Mouse (Mus musculus) G1E (cell line): ENCODE measurements at regions not wholly inside any gene's neighbourhood (a gene's known extent, or its start where the extent isn't known, plus 50 kb on each side); places are given as distances from the start of the nearest gene placed in this dataset.

Source experiments
- ATAC-seq: 2 replicates; pipeline ENCODE4 v1.8.0; 2016; ENCODE audit warnings: mild to moderate bottlenecking; ENCODE audit not compliant: insufficient number of reproducible peaks, poor library complexity, low FRiP score, severe bottlenecking; ENCODE audit errors: extremely low read depth
- DNase-seq: peaks from one replicate; pipeline ENCODE4 v3.0.0; 2012; ENCODE audit warnings: low spot score
- H3K27me3 ChIP-seq: 2 replicates; pipeline ENCODE4 v1.6.1; 2012; ENCODE audit warnings: mild to moderate bottlenecking, low read length, inconsistent platforms; ENCODE audit not compliant: insufficient read depth
- H3K36me3 ChIP-seq: replicated peaks from 2 replicates; pipeline ENCODE3; 2012; ENCODE audit warnings: mild to moderate bottlenecking, inconsistent platforms
- H3K4me1 ChIP-seq: 2 replicates; pipeline ENCODE4 v1.6.1; 2012; ENCODE audit warnings: low read depth, low read length, inconsistent platforms, mixed read lengths; ENCODE audit not compliant: insufficient read depth
- H3K4me3 ChIP-seq: 2 replicates; pipeline ENCODE4 v1.5.1; 2012; ENCODE audit warnings: low read depth, mild to moderate bottlenecking, inconsistent platforms, low read length, moderate library complexity, mixed read lengths
- H3K9me3 ChIP-seq: replicated peaks from 2 replicates; pipeline ENCODE4 v1.6.1; 2012; ENCODE audit warnings: inconsistent platforms
- CTCF ChIP-seq: IDR thresholded peaks from 2 replicates; pipeline ENCODE4 v1.5.1; 2012; ENCODE audit warnings: low read depth, low read length, inconsistent platforms, mixed read lengths
- GATA1 ChIP-seq: IDR thresholded peaks from 2 replicates; pipeline ENCODE4 v1.6.1; 2012; ENCODE audit warnings: borderline replicate concordance, low read length, inconsistent platforms, mixed read lengths
- GATA2 ChIP-seq: IDR thresholded peaks from 2 replicates; pipeline ENCODE4 v1.6.1; 2012; ENCODE audit warnings: low read depth, low read length, inconsistent platforms, borderline replicate concordance
- POLR2AphosphoS5 ChIP-seq: IDR thresholded peaks from 2 replicates; pipeline ENCODE4 v1.6.1; 2012; ENCODE audit warnings: low read depth, low read length, inconsistent platforms; ENCODE audit not compliant: insufficient replicate concordance
- TAL1 ChIP-seq: conservative IDR thresholded peaks from 2 replicates; pipeline ENCODE4 v1.6.1; 2012; ENCODE audit warnings: low read depth, low read length, inconsistent platforms, mixed read lengths

DNA sequence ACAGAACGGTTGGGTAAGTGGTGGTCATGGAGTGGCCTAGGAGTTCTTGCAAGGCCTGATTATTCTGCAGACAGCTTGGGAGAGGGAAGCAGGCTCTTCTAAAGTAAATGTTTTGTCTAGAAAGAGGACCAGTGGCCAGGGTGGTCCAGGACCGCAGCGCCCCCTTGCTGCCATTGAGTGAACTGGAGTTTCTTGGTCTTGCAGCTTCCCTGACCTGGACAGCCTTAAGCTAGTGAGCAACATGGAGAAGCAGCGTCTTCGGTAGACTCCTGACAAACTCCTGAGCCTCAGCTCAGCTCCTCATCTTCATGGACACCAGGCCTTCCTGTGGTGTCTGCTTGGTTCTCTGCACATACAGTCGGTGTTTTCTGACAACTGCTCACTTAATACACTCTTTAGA lies 376.4 kb downstream of the Nkx6-1 start:
- ATAC-seq: no peak
- no peaks in the 10 kb centered on the region for H3K36me3 ChIP-seq
- no peak overlapping the region for H3K4me3 ChIP-seq
- peaks cover 48% of the 10 kb centered on the region for H3K9me3 ChIP-seq
- no peak for TF ChIP-seq GATA1
- no peak for TF ChIP-seq GATA2
- TF ChIP-seq CTCF: no peak
- TF ChIP-seq TAL1: no peak
- no peak for TF ChIP-seq POLR2AphosphoS5
- no peaks in the 10 kb centered on the region for H3K27me3 ChIP-seq
- no peaks in the 10 kb centered on the region for H3K4me1 ChIP-seq
- no peak for DNase-seq

GRCm38 (mm10) chr5:101285941-101286340 lies 378.9 kb downstream of the Nkx6-1 start:
- no peak for ATAC-seq
- no peak for TF ChIP-seq TAL1
- no peak for TF ChIP-seq POLR2AphosphoS5
- TF ChIP-seq CTCF: no peak
- no peak for TF ChIP-seq GATA2
- TF ChIP-seq GATA1: no peak
- Histone ChIP-seq H3K4me1 (no peaks in the 10 kb centered on the region), H3K9me3 (peaks cover 41% of the 10 kb centered on the region), H3K36me3 (no peaks in the 10 kb centered on the region), H3K27me3 (no peaks in the 10 kb centered on the region), H3K4me3 (no peak overlapping the region)
- no peak for DNase-seq

DNA sequence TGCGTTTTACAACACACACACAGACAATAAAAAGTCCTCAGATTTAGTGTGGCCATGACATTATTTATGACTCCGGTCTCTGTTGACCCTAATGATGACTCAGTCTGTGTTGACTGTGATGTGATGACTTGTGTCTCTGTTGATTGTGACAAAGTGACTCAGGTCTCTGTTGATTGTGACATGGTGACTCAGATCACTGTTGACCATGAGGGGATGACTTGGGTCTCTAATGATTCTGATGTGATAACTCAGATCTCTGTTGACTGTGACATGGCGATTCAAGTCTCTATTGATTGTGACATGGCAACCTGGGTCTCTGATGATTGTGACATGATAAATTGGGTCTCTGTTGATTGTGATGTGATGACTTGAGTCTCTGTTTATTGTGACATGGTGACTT lies 405.0 kb downstream of the Gpat3 start:
- no peak for DNase-seq
- H3K4me3 ChIP-seq: no peak overlapping the region
- peaks cover 31% of the 10 kb centered on the region for H3K9me3 ChIP-seq
- no peaks in the 10 kb centered on the region for H3K36me3 ChIP-seq
- no peaks in the 10 kb centered on the region for H3K4me1 ChIP-seq
- ATAC-seq: no peak
- TF ChIP-seq POLR2AphosphoS5 (no peak), CTCF (no peak), TAL1 (no peak), GATA1 (no peak), GATA2 (no peak)
- no peaks in the 10 kb centered on the region for H3K27me3 ChIP-seq

- Histone ChIP-seq H3K36me3 (no peaks in the 10 kb centered on the region), H3K27me3 (no peaks in the 10 kb centered on the region), H3K4me1 (no peaks in the 10 kb centered on the region), H3K4me3 (no peak overlapping the region), H3K9me3 (peaks cover 34% of the 10 kb centered on the region)
- DNase-seq (no peak), ATAC-seq (no peak)
- TF ChIP-seq POLR2AphosphoS5 (no peak), GATA2 (no peak), GATA1 (no peak), CTCF (no peak), TAL1 (no peak)
These were observed 397.1 kb downstream of the Gpat3 start for GRCm38 (mm10) chr5:101242651-101243050.

- no peaks in the 10 kb centered on the region for H3K27me3 ChIP-seq
- peaks cover 36% of the 10 kb centered on the region for H3K9me3 ChIP-seq
- no peak for ATAC-seq
- H3K4me3 ChIP-seq: no peak overlapping the region
- TF ChIP-seq POLR2AphosphoS5 (no peak), CTCF (no peak), GATA1 (no peak), GATA2 (no peak), TAL1 (no peak)
- H3K4me1 ChIP-seq: no peaks in the 10 kb centered on the region
- no peaks in the 10 kb centered on the region for H3K36me3 ChIP-seq
- no peak for DNase-seq
These were observed 394.0 kb downstream of the Gpat3 start for GRCm38 (mm10) chr5:101239298-101240118.

DNA sequence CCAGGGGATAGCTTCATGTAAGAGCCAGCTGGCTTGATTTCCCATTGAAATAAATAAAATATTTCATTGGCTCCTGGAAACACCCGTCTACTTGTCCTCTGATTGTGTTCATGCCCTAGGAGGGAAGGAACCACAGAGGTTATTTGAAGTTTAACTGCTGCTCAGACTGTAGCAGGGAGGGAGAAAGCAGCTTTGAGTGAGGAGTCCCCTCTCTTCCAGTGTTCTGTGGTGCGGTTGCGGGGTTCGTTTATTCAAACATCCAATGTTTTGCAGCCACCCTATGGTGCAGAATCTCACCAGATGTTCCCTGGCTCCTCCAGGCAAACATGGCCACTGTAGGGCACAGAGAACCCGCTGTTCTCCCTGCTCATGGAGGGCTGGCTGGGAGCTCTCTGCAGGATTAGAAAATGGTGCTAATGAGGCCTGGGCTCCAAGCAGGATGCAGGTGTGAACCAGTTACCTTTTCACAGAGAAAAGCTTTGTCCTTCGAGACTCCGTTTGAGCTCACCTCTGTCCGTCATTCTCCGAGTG lies 390.7 kb downstream of the Gpat3 start:
- Histone ChIP-seq H3K36me3 (no peaks in the 10 kb centered on the region), H3K4me1 (no peaks in the 10 kb centered on the region), H3K9me3 (peaks cover 39% of the 10 kb centered on the region), H3K4me3 (no peak overlapping the region), H3K27me3 (no peaks in the 10 kb centered on the region)
- TF ChIP-seq POLR2AphosphoS5 (no peak), TAL1 (no peak), CTCF (no peak), GATA2 (no peak), GATA1 (no peak)
- no peak for DNase-seq
- ATAC-seq: no peak
